Mouse (Mus musculus): ENCODE data around the gene Amn1.
A peak's percentile ranks its signal among the peaks of the same experiment; 100 is the strongest.

Gene Amn1

GRCm38 (mm10) chr6:149168436-149168835 lies 20.1 kb downstream of the Amn1 start:
- no peak for TF ChIP-seq GATA4 (IDR thresholded peaks at IDR 0.05; ENCODE audit: insufficient replicate concordance, low read length)

GRCm38 (mm10) chr6:149167672-149168071 lies 20.8 kb downstream of the Amn1 start:
- no peak for TF ChIP-seq GATA4 (IDR thresholded peaks at IDR 0.05; ENCODE audit: insufficient replicate concordance, low read length)

- TF ChIP-seq GATA4 (IDR thresholded peaks at IDR 0.05; ENCODE audit: insufficient replicate concordance, low read length), result peak; percentile 46; the same call in 1 of the 2 replicates
These were observed 21.5 kb downstream of the Amn1 start for GRCm38 (mm10) chr6:149167038-149167437.

GRCm38 (mm10) chr6:149155031-149155841 lies 33.3 kb downstream of the Amn1 start:
- peak; percentile 93 for TF ChIP-seq GATA4 (IDR thresholded peaks at IDR 0.05; ENCODE audit: insufficient replicate concordance, low read length)

GRCm38 (mm10) chr6:149154116-149155030 lies 34.1 kb downstream of the Amn1 start:
- peak; percentile 31; the same call in 1 of the 2 replicates for TF ChIP-seq GATA4 (IDR thresholded peaks at IDR 0.05; ENCODE audit: insufficient replicate concordance, low read length)

GRCm38 (mm10) chr6:149153473-149154115 lies 34.9 kb downstream of the Amn1 start:
- TF ChIP-seq GATA4 (IDR thresholded peaks at IDR 0.05; ENCODE audit: insufficient replicate concordance, low read length), result peak; percentile 67; the same call in 1 of the 2 replicates

- no peak for TF ChIP-seq GATA4 (IDR thresholded peaks at IDR 0.05; ENCODE audit: insufficient replicate concordance, low read length)
These were observed 36.4 kb downstream of the Amn1 start for GRCm38 (mm10) chr6:149152119-149152518.

- no peak for TF ChIP-seq GATA4 (IDR thresholded peaks at IDR 0.05; ENCODE audit: insufficient replicate concordance, low read length)
These were observed 39.9 kb downstream of the Amn1 start for GRCm38 (mm10) chr6:149148436-149149229.

- no peak for TF ChIP-seq GATA4 (IDR thresholded peaks at IDR 0.05; ENCODE audit: insufficient replicate concordance, low read length)
These were observed 43.4 kb downstream of the Amn1 start for GRCm38 (mm10) chr6:149145143-149145542.

- TF ChIP-seq GATA4 (IDR thresholded peaks at IDR 0.05; ENCODE audit: insufficient replicate concordance, low read length), result no peak
These were observed 46.9 kb downstream of the Amn1 start for GRCm38 (mm10) chr6:149141393-149142173.

- TF ChIP-seq GATA4 (IDR thresholded peaks at IDR 0.05; ENCODE audit: insufficient replicate concordance, low read length), result no peak
These were observed 49.0 kb downstream of the Amn1 start, which contains the start of gene Etfbkmt for GRCm38 (mm10) chr6:149139471-149139870. Etfbkmt (plus strand) TSS chr6:149139849.

GRCm38 (mm10) chr6:149139011-149139410 lies 49.5 kb downstream of the Amn1 start:
- no peak for TF ChIP-seq GATA4 (IDR thresholded peaks at IDR 0.05; ENCODE audit: insufficient replicate concordance, low read length)

- TF ChIP-seq GATA4 (IDR thresholded peaks at IDR 0.05; ENCODE audit: insufficient replicate concordance, low read length), result no peak
These were observed 50.6 kb downstream of the Amn1 start for GRCm38 (mm10) chr6:149137936-149138335.

- no peak for TF ChIP-seq GATA4 (IDR thresholded peaks at IDR 0.05; ENCODE audit: insufficient replicate concordance, low read length)
These were observed 52.9 kb downstream of the Amn1 start for GRCm38 (mm10) chr6:149135631-149136030.
